Mouse (Mus musculus) small intestine, adult 2 months (tissue): Measurements from ENCODE around the gene Nde1. TPM values are rescaled to one million over a fixed set of nuclear protein-coding genes. Genes with fewer than 3 reads are reported as not detected.

Source experiments
- H3K27ac ChIP-seq: fragments of 200-500 bp; 2 replicates; pipeline ENCODE4 v1.5.1; 2012; ENCODE audit warnings: low read depth, low read length, control low read depth, inconsistent platforms; ENCODE audit not compliant: insufficient read depth
- H3K27me3 ChIP-seq: fragments of 200-500 bp; 2 replicates; pipeline ENCODE4 v1.6.1; 2012; ENCODE audit warnings: mild to moderate bottlenecking, moderate library complexity, low read length, inconsistent platforms; ENCODE audit not compliant: control insufficient read depth, insufficient read depth
- H3K36me3 ChIP-seq: fragments of 200-500 bp; 2 replicates; pipeline ENCODE4 v1.6.1; 2012; ENCODE audit warnings: mild to moderate bottlenecking, low read length, control low read depth, inconsistent platforms; ENCODE audit not compliant: control insufficient read depth, insufficient read depth
- H3K4me1 ChIP-seq: fragments of 200-500 bp; 2 replicates; pipeline ENCODE4 v1.6.1; 2012; ENCODE audit warnings: low read length, inconsistent platforms, mixed read lengths; ENCODE audit not compliant: control insufficient read depth, insufficient read depth, insufficient read length
- H3K4me3 ChIP-seq: fragments of 200-500 bp; 2 replicates; pipeline ENCODE4 v1.5.1; 2012; ENCODE audit warnings: low read depth, mild to moderate bottlenecking, control low read depth, inconsistent platforms, low read length, moderate library complexity
- CTCF ChIP-seq: fragments of 200-500 bp; IDR thresholded peaks from 2 replicates; pipeline ENCODE4 v1.5.1; 2012; ENCODE audit warnings: low read depth, mild to moderate bottlenecking, control low read depth, inconsistent platforms, low read length, moderate library complexity, mixed read lengths; ENCODE audit not compliant: insufficient replicate concordance, insufficient read length; ENCODE audit errors: extremely low read depth
- POLR2A ChIP-seq: fragments of 200-500 bp; IDR thresholded peaks from 2 replicates; pipeline ENCODE4 v1.6.1; 2012; ENCODE audit warnings: low read depth, mild to moderate bottlenecking, control low read depth, inconsistent platforms, low read length, moderate library complexity
- WGBS: fragments of 180-500 bp; shearing (Covaris S2); methylation state at CpG from one replicate; pipeline ENCODE4 v1.1.7; 2018; 5-methylcytosine and 5-hydroxymethylcytosine counted together
- polyA plus RNA-seq: library from polyadenylated mRNA; depleted of rRNA; stranded (reverse); fragments of >200 nt; gene quantifications from 2 replicates; pipeline ENCODE4 v1.2.3, GENCODE M21; 2012

Gene Nde1
- polyA plus RNA-seq, 1 experiment = 15.8 TPM

DNA sequence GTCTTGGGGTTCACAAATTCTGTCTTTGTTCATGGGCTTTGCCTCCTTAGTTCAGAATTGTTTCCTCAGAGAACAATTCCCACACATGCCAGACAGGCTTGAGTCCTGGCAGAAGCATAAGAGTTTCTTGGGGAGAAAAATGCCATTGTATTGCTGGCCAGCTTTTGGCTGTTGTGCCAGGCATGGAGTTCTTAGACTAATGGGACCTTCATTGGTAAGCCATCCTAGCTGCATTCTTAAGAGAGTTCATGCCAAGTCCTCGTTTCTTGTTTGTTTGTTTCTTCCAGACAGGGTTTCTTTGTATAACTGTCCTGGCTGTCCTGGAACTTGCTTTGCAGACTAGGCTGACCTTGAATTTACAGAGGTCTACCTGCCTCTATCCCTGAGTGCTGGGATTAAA, 20.8 kb downstream of the Nde1 start:
- Histone ChIP-seq H3K27ac (no peak overlapping the region), H3K4me3 (no peak overlapping the region), H3K4me1 (no peaks in the 10 kb centered on the region), H3K36me3 (peaks cover 44% of the 10 kb centered on the region), H3K27me3 (no peaks in the 10 kb centered on the region)
- no peak for TF ChIP-seq POLR2A
- TF ChIP-seq CTCF = no peak
- 69% methylated on average over 1 of the region's 1 CpGs for WGBS

DNA sequence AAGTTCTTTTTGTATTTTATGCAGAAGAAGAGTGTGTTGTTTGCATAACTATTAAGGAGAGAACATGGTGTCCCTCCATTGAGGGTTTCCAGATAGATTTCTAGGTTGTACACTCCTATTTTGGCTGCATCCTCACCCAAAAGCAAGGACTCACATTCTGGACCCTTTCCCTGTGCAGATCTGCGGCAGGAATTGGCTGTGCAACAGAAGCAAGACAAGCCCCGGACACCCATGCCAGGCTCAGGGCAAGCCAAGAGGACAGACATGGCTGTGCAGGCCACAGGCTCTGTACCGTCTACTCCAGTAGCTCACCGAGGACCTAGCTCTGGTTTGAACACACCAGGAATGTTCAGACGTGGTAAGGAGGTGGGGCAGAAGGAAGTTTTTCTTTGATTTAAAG, 22.4 kb downstream of the Nde1 start:
- Histone ChIP-seq H3K27ac (no peak overlapping the region), H3K36me3 (peaks cover 56% of the 10 kb centered on the region), H3K4me3 (no peak overlapping the region), H3K4me1 (no peaks in the 10 kb centered on the region), H3K27me3 (no peaks in the 10 kb centered on the region)
- 91% methylated on average over 5 of the region's 5 CpGs for WGBS
- TF ChIP-seq CTCF = no peak
- no peak for TF ChIP-seq POLR2A

DNA sequence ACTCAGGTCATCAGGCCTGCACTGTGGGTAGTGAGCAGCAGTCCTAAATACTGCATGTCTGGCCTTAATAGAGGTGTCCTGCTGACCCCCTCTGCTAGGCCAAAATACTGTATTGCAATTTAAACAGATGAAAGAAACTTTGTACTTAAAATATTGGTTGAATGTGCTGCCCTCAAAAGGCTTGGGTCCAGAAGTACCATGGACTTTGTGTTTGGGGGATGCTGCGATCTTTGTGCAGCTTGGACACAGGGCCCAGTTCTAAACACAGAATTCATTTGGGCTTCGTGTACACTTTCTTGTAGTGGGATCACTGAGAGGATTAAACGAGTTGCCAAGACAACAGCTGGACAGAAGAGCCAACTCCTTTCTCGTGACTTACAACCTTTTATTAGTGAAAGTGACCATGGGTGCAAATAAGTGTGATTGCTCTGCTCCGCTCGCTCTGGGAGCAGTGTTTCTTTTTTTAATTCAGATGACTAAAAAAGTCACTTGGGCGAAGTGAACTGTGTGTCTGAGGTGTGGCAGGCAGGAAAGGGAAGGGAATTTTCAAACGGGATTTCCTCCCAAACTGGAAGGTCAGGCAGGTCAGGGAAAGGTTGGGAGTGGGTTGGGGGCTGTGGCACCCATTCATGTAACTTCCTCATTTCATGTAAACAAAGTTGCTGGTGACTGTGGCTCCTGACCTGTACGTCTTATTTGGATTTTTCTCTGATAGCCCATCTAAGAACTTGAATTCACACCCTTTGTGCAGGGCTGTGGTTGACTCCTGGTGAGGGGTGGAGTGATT, 31.3 kb downstream of the Nde1 start:
- no peak overlapping the region for H3K27ac ChIP-seq
- no peak for TF ChIP-seq CTCF
- TF ChIP-seq POLR2A = no peak
- WGBS = 67% methylated on average over 9 of the region's 9 CpGs
- H3K4me3 ChIP-seq = no peak overlapping the region
- H3K4me1 ChIP-seq = no peaks in the 10 kb centered on the region
- no peaks in the 10 kb centered on the region for H3K27me3 ChIP-seq
- H3K36me3 ChIP-seq = peaks cover 27% of the 10 kb centered on the region

DNA sequence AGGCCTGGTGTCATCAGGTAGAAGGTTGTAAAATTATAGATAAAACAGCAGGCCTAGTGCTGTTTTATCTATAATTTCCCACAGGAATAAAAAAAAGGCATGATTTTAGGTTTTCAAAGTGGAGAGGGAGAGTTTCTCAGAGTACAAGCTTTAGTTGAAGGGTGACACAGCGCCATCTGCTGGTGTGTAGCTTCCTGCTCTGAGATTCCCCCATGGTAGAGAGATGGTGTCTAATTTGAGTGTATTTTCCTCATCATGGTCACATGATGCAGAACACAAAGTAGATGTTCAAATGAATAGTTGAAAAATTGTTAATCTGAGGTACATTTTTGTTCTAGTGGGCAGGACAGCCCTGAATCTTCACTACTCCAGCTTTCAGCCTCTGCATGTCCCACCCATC, 32.4 kb downstream of the Nde1 start:
- WGBS = 35% methylated on average over 1 of the region's 1 CpGs
- H3K36me3 ChIP-seq = peaks cover 20% of the 10 kb centered on the region
- no peak overlapping the region for H3K27ac ChIP-seq
- no peak for TF ChIP-seq POLR2A
- no peak for TF ChIP-seq CTCF
- H3K4me1 ChIP-seq = no peaks in the 10 kb centered on the region
- H3K27me3 ChIP-seq = no peaks in the 10 kb centered on the region
- H3K4me3 ChIP-seq = no peak overlapping the region

DNA sequence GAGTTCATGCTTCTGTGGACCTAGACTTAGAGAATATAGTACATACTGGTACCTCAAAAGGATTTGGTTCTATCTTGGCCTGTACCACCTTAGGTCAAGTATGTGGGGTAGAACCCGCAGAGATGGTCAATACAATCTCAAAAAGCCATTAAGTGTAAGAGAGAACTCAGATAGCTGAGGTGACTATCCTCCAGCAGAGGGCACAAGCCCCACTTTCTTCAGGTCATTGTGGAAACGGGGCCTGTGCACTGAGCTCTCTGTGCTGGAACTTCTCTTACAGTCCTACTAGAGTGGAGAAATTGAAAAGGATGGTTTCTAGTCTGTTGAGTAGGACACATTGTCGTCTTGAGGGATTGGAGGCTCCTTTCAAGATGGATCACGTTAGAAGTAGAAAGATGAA, 35.7 kb downstream of the Nde1 start:
- H3K4me3 ChIP-seq = no peak overlapping the region
- H3K27ac ChIP-seq = no peak overlapping the region
- no peaks in the 10 kb centered on the region for H3K27me3 ChIP-seq
- TF ChIP-seq POLR2A = no peak
- TF ChIP-seq CTCF = no peak
- H3K4me1 ChIP-seq = no peaks in the 10 kb centered on the region
- H3K36me3 ChIP-seq = 0 out of 2 replicates have a peak, but pooled peaks cover 2% of the 10 kb centered on the region
- WGBS = 64% methylated on average over 4 of the region's 4 CpGs

DNA sequence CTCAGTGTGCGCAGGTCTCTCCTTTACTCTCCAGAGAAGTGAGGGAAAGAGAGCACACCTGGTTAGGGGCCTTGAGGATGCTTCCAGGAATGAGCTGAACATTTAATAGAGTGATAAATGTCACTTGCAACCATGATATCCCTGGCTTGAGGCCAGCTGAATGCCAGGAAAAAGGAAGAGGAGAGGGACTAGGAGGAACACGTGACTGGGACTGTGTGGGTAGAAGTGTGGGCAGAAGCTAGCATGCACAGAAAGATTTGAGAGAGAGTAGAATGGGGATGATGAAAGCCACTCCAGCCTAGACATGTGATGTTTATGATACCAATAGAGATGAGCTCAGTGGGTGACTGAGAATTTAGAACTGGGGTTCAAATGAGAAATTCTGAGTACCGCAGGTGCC, 52.1 kb downstream of the Nde1 start:
- 83% methylated on average over 3 of the region's 3 CpGs for WGBS
- Histone ChIP-seq H3K4me1 (no peaks in the 10 kb centered on the region), H3K27ac (no peak overlapping the region), H3K27me3 (no peaks in the 10 kb centered on the region), H3K4me3 (no peak overlapping the region), H3K36me3 (no peaks in the 10 kb centered on the region)
- no peak for TF ChIP-seq POLR2A
- no peak for TF ChIP-seq CTCF

DNA sequence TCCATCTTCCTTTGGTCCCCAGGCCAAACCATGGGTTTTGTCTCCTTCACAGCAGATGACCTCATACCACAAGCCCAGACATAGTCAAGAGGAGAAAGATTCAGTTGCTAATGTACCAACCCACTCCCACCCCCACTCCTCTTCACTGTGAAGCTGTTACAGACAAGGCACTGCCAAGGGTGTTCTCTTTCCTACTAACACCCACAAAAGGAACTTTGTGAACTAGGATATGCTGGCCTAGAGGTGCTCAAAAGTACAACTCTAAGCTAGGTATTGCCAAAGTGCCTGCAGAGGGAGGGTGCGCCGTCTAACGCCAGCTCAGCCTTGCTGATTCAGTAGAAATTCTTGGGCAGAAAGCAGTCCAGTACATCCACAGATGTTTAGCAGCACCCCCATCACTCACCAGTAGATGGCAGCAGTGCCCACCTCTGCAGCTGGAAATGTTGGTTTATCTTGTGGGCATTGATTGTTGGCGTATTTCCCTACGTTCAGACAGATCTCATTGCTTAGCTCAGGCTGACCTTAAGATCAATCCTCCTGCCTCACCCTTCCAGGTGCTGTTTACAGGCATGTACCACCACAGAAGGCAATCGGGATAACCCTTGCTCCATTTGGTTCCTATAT, 74.1 kb downstream of the Nde1 start:
- 13% methylated on average over 6 of the region's 6 CpGs for WGBS
- Histone ChIP-seq H3K4me3 (no peak overlapping the region), H3K27me3 (no peaks in the 10 kb centered on the region), H3K27ac (no peak overlapping the region), H3K36me3 (no peaks in the 10 kb centered on the region), H3K4me1 (no peaks in the 10 kb centered on the region)
- TF ChIP-seq POLR2A (no peak), CTCF (peak; percentile 92; the same call in 1 of the 2 replicates)
